Mouse (Mus musculus) thymus, postnatal 4 days (tissue): ENCODE measurements around the gene Tsc22d4.

Source experiments
- DNase-seq: peaks from one replicate; pipeline ENCODE4 v3.0.0; 2021

Tsc22d4 gene

DNA sequence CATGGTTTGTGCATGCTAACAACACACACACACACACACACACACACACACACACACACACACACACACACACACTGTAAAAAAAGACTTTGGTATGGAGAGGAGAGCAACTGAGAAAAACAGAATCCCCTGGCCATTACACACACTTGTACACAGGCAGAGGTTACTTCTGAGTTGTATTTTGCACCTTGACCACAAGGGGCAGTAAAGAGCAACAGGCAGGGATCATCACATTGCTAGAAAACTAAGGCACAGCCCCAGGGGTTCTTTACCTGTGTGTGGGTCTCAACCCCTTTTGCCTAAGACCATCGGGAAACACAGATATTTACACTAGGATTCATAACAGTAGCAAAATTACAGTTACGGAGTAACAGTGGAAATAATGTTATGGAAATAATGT, 25.2 kb downstream of the Tsc22d4 start:
- peak; percentile 62 for DNase-seq

DNA sequence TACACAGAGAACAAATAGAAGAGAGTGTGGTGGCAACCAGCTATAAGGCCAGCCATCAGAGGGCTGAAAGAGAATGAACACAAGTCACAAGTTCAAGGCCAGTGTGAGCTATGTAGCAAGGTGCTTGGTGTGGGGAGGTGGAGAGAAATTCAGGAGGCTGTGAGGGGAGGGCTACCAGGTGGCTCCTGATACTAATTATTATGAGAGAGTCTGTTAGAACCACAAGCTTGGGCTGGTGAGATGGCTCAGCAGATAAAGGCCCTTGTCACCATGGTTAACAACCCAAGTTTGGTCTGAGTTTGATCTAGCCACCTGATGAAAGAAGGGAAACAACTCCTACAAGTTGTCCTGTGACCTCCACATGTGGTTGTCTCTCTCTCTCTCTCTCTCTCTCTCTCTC, 27.2 kb downstream of the Tsc22d4 start:
- no peak for DNase-seq

DNA sequence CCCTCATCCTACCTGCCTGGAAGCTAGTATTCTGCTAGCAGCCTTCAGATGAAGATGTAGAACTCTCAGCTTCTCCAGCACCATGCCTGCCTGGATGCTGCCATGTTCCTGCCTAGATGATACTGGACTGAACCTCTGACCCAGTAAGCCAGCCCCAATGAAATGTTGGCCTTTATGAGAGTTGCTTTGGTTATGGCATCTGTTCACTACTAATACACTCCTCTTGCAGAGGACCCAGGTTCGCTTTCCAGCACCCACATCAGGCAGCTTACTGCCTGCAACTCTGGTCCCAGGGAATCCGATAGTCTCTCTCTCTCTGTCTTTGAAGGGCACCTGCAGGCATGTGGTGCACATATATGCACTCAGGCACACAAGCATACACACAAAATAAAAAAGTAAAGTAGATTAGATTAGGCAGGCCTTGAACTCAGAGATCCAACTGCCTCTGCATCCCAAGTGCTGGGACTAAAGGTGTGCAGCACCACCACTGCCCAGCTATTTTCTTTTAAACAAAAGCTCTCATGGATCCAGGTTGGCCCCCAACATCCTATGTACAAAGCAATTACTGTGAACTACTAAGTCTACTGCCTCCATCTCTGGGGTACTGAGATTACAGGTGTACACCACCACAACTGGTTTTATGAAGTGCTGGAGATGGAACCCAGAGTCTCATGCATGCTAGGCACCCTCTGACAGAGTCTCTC, 30.2 kb downstream of the Tsc22d4 start:
- no peak for DNase-seq

DNA sequence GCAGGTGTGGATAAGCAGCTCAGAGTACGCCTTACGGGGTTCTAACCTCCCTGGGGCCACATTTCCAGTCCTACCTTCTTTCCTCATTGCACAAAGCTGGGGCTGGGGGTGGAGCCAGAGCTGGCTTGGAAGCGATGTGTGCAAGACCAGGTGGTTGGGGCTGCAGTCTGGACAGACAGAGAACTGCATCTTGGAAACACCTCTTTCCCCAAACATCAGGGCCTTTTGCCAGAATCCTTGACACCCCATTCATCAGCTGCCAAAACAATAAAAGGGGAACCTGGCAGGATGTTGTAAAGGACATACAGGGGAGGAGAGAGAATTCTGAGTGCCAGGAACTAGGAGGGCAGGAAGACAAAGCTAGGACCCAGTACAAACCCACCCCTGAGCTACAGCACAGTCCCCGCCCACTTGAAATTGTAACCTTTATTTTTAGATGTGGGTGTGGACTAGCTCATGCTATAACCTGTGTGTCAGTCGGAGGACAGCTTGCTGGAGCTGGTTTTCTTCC, 30.9 kb downstream of the Tsc22d4 start:
- DNase-seq = peak; percentile 67

DNA sequence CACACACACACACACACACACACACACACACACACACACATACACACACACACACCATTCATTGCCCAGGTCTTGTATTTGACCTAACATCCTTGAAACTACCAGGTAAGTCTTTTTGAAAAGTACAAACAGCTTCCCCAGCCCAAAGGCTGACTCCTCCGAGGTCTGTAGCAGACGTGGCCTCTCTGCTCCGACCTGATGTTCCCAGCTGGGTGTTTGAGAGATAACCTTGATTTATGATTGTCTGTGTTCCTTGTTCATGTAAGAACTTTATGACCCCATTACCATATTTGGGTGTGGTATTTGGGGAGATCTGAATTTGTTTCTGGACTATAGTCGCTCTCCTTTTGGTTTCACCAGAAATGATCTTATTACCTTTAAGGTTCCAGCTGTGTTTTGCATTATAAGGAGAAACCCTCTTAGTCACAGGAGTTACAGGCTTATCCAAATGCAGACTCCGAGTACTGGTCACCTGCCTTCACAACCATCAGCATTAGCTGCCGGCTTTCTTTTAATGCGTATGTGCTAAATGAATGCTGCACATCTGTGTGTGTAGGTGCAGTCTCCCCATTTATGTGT, 31.8 kb downstream of the Tsc22d4 start:
- DNase-seq = no peak

DNA sequence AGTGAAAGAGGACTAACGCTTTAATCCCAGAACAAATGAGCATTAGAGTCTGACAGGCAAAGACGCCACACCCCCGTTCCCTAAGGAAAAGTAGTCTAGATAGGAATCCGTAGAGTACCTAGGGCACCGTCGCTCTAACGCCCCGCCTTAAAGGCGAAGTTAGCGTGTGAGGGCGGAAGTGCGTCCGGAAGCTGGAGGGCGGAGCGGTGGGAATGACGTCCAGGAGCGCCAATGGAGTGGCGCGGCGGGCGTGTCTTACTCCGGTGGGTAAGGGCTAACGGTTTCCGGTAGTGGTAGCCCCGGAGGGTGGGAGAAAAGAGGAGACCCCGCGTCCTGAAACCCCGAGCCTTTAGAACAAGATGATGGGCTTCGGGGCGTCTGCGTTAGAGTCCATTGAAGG, 33.1 kb downstream of the Tsc22d4 start, which contains the start of gene Ppp1r35:
Gene Ppp1r35 (plus strand): TSS at position 215 of the 400 bp plus-strand sequence.
- DNase-seq = peak; percentile 96

DNA sequence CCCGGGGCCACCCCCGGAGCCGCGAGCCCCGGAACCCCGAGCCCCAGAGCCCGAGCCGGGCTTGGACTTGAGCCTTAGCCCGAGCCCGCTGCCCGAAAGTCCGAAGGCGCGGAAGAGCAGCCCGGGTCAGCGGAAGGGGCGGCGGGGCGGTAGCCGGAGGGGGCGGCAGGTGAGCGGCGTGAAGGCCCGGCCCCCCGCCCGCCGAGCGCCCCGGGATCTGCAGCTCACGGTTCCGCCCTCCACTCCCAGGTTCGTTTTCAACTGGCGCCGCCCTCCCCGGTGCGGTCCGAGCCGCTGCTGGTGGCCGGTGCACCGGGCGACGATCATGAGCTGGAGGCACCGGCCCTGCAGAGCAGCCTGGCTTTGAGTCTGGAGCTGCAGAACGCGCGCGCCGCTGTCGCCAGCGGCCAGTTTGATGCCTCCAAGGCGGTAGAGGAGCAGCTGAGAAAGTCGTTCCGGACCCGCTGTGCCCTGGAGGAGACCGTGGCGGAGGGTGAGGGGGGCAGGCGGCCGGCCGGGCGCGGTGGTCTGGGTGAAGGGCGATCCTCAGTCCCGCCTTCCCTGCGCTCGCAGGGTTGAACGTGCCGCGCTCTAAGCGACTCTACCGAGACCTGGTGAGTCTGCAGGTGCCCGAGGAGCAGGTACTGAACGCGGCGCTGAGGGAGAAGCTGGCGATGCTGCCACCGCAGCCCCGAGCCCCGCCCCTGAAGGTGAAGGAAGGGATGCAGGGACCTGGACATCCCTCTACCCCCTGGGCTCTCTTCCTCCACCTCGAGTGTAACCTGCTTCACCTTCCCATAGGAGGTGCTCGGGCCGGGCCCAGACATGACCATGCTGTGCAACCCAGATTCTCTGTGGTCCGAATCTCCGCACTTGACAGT, 33.8 kb downstream of the Tsc22d4 start:
- DNase-seq = peak; percentile 72

DNA sequence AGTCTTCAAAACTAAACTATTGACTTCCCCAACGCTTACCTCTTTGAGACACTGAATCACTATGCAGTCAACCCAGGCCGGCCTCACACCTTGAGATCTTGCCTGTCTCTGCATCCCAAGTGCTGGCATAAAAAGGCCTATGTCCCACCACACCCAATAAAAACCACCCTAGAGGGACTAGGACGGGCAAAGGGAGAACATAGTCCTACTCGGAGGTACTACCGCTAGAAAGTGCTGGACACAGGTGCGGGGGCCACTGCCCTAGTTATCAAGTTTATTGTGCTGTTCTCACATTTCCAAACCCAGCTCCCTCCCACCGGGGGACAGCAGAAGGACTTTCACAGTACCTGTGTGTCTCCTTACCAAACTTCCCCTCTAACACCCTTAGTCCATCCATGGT, 36.1 kb downstream of the Tsc22d4 start:
- no peak for DNase-seq

DNA sequence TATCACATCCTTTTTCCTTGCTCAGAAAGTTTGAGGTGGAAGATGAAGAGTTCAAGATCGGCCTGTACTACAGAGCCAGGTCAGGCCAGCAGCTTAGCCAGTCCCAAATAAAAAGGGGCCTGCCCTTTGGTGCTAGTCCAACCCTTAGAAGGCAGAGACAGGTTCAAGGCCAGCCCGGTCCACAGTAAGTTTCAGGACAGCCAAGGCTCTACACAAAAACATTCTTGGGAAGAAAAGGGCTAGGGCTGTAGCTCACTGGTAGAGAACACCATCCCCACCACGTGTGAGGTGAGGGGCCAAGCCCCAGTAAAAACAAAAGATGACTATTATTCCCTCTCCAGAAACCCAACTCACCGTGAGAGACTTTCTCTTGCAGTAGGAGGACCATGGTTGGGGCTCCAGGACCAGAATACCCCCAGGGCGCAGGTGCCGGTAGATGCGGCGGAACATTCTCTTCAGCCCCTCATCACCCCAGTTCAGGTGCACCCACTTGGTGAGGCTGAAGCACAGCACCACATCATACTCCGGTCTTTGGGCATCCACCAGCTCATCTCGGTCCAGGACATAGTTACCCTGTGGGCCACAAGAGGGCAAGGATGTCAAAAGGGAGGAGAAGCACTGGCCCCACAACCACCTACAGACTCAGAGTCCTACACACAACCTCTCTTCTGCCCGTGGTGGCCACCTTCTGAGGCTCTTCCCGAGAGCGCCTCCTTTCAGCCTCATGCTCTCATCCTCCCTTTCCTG, 37.4 kb downstream of the Tsc22d4 start:
- DNase-seq = peak; percentile 23

DNA sequence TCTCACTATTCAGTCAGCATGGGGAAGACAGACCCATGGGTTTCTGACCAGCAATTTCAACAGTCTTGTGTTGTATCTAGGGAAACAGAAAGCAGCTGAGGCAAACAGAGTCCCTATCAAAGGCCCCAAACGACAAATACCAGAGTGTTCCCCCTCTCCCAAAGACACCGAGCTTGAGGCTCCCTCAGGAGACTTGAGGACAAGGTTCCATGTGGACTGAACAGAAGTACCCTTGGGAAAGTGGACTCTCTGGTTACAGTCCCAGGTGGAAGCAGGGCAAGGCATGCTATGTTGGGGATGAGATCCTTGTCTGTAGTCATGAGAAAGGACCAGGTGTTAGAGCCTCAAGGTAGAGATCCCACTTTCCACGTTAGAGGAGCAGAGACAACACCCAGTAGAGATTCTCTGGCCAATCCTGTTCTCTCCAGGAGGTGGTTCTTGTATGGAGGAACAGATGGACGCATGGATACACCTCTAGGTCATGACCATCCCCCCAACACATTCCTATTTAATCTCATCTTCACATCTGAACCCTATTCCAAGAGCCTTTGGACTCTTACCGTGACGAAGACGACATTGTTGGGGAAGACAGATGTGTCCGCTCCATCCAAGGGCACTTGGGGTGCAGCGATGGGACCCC, 38.5 kb downstream of the Tsc22d4 start:
- DNase-seq = no peak

DNA sequence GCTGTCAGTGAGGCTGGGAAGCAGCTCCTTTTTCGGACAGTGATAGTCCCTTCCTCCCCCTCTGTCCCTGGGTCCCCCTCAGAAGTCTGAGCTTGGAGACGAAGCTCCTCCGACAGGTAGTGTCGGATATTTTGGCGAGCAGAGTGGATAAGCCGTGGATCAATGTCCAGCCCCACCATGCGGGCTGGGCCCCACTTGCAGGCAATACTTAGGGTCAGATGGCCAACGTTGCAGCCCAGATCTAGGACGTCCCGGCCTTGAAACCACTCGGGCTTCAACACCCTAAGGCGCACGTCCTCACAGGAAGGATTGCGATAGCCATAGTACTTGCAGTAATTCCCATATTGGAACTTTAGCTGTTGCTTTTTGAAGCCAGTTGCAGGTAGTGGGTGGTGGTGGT, 39.0 kb downstream of the Tsc22d4 start:
- DNase-seq = peak; percentile 38

DNA sequence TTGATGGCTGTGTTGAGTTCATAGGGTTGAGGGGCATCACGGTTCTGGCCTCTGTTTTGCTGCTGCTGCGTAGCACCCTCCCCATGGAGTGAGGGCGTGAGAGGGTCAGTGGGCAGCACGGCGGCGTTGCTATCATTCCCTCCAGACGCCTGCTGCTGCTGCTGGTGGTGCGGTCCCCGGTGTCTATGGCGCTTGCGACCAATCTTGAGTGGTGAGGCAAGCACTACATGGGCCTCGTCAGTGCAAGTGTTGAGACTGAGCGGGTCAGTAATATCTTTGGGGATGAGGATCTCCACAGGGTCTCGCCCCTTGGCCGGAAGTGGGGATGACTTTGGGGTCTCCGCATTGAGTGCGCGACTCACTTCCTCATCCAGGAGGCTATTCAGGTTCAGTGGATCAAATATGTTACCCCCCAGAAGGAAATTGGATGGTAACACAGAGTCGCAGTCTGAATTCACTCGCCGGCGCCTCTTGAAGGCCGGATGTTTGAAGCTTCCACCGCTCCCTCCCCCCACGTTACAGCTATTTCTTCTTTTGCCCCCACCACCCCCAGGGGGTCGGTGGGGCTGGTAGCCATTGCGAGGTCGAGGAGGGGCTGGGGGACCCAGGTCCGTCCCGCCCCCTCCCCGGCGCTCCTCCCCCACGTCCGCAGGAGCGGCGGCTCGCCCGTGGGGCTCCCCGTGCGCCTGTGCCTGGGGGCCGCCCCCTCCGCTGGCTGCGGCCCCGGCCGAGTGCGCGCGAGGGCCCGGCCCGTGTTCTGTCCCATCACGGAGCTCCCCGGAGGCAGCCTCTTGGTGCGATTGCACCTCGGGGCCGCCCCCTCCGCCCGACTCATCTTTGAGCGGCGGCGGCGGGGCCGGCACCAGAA, 39.9 kb downstream of the Tsc22d4 start:
- DNase-seq = no peak

DNA sequence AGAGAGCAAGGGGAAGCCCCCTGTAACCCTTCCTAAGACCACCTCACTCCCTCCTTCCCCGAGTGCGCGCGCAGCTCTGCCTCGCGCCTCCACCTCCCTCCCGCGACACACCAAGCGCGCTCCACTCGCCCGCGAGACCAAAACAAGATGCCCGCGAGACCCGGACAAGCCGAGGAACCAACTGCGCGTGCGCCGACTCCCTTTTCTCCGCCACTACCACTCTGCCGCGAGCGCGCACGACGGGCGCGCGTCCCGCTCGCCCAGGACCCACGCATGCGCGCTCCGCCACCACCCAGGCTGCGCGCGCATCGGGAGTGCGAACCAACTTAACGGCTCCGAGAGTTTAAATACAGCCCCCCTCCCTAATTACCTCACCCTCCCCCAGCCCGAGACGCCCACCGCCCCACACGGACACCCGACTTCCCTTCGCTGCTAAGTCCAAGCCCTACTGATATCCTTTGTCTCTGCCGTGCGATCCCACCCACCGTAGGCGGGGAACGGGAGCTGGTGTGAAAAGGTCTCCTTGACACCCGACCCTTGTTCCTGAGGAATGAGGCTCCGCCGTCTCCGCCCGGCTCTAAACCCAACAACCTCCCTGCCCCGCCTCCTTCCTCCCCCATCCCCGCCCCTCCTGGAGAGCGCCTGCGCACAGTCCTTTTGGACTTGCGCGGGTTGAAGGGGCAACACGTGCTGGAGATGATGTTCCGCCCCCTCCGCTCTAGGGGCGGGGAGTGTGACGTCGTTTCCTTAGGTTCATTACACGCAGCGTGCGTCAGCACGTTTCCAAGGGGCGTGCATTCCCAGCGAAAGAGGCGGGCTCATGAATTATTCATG, 40.8 kb downstream of the Tsc22d4 start:
- DNase-seq = peak; percentile 100

DNA sequence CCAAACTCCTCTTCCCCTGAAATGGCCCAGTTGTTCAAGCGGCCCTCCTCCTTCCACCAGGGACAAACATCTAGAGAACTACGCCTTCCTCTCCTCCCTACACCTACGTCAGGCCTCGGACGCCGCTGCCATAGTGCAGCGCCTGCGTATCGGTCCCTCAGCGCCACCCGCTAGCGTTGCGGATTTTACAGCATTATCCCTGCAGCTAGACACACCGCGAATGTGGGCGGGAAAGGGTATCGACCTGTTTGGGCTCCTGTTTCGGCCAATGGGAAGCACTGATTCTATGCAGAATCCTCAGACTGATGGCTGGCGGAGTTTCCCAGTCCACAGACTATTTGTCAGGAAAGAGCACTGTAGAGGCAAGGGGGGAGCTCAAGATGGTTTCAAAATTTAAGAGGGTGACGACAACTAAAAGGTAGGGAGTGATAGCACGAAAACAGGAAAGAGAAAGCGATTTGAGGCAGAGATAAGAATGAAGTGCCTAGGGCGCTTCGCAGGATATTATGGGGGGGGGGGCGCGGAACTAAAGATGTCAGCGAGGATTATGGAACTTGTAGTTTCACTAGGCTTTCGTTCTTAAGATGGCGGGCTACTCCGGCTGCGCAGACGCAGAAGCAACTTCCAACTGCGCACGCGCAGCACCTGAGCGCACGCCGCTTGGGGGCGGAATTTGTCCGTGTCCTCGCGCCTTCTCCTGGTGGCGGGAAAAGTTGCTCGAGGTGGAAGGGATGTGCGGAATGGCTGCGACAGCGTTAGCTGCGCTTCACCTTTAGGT, 41.8 kb downstream of the Tsc22d4 start, which contains the start of the genes Mepce and Zcwpw1:
Gene Mepce (minus strand): TSS at position 505 of the 778 bp plus-strand sequence.
Gene Zcwpw1 (plus strand): TSS at position 648 of the 778 bp plus-strand sequence.
- peak; percentile 97 for DNase-seq

DNA sequence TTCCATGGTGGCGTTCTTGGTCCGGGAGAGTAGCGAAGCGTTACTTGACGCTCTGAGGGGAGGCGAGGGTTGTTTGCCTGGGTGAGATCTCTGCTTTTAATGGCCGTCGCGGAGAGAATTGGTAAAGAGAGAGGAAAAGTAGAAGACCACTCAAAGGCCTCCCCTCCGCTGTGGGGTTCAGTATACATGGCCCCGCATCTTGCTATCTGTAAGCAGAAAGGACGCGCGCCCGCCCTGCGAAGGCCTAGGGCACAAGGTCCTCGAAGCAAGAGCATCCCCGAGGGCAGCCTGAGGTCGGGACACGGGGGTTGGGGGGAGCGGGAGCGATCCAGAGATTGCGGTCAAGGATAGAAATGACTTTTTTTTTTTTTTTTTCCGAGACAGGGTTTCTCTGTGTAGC, 42.6 kb downstream of the Tsc22d4 start:
- DNase-seq = peak; percentile 59

DNA sequence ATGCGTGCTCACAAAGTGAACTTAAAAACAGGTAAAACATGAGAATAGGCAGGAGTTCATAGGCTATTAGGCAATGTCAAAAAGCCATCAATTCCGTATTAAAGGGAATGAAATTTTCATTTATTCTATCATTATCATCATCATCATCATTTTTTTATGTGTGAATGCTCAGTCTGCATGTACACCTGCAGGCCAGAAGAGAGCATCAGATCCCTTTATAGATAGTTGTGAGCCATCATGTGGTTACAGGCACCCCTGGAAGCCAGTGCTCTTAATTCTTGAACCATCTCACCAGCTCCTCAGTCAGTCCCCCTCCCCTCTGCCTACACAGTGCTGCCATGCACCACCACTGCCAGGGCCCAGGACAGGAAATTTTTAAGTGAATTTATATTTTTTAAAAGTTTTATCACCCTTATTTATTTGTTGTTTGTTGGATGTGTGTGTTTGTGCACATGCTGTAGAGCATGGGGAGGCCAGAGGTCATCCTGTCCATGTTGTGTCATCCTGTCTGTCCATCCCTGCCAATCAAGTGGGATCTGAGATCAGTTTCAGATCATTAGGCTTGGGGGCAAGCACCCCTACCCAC, 43.5 kb downstream of the Tsc22d4 start:
- no peak for DNase-seq

DNA sequence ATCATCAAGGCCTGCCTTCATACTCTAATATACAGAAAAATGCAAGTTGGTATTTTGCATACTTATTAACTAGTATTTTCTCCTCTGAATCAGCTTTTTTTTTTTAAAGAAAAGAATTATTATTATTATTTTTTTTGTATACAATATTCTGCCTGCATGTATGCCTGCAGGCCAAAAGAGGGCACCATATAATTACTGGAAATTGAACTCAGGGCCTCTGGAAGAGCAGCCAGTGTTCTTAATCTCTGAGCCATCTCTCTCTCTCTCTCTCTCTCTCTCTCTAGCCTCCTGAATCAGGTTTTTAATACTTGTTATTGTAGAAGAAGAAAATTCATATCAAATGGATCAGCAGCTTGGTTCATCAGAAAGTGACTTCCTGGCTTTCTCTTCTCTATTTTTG, 46.0 kb downstream of the Tsc22d4 start:
- no peak for DNase-seq

DNA sequence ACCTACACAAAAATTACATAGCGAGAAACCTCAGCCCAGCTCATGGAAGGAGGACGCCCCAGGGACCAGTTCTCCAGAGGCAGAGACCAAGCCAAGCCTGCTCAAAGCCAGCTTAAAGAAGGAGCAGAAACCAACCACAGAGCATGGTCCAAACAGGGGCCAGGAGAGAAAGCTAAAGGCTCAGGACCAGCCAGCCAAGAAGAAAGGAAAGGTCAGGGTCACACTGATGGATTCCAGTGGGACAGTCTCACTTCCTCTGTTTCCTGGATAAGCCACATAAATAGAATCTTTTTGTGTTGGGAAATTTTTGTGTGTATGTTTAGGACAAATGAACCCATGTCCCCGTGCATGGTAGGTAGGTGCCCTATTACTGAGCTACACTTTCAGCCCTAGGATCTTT, 51.1 kb downstream of the Tsc22d4 start:
- no peak for DNase-seq

DNA sequence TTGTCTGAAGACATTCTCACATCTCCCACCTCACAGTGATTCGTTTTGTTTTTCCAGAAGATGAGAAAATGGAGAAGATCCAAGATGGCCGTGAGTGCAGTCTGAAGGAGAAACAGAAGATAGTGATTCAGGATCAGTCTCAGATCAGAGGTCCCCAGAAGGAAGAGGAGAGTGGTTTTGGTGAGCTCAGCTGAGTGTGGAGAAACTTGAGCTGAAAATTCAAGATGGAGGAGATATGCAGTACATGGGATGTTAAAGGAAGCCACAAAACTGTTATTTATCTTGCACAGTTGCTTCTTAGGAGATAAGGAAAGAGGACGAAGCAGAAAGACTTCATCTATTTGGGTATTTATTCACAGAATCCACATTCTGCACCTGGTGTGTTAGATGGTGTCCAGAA, 55.4 kb downstream of the Tsc22d4 start:
- DNase-seq = no peak
